Mouse (Mus musculus): ENCODE results near the gene Vmn2r6. TPM values are rescaled to one million over a fixed set of nuclear protein-coding genes. Genes with fewer than 3 reads are reported as not detected.
"Not testable (repeated sequence)": the region's sequence is repeated elsewhere in the genome, so short reads cannot be mapped to it uniquely, and the experiment has no call there.

The Vmn2r6 gene
- total RNA-seq (2015; ENCODE audit: low replicate concordance) = not detected in 2 replicates
- not detected in 2 replicates for total RNA-seq (2017; ENCODE audit: low replicate concordance)

GRCm38 (mm10) chr3:64565730-64566129 lies at the start of gene Vmn2r6:
Gene Vmn2r6 (minus strand): TSS chr3:64565830.
- ATAC-seq (replicated peaks; ENCODE audit: low FRiP score, poor library complexity, severe bottlenecking) = not testable (repeated sequence)

- ATAC-seq (replicated peaks; ENCODE audit: low FRiP score, poor library complexity, severe bottlenecking) = no peak
Observed at GRCm38 (mm10) chr3:64587618-64588017, 22.0 kb upstream of the Vmn2r6 start.

- not testable (repeated sequence) for ATAC-seq (replicated peaks; ENCODE audit: low FRiP score, poor library complexity, severe bottlenecking)
Observed at GRCm38 (mm10) chr3:64568793-64569192, 3.2 kb upstream of the Vmn2r6 start.

- not testable (repeated sequence) for ATAC-seq (replicated peaks; ENCODE audit: low FRiP score, poor library complexity, severe bottlenecking)
Observed at GRCm38 (mm10) chr3:64523585-64523984, 42.0 kb downstream of the Vmn2r6 start.

- ATAC-seq (replicated peaks; ENCODE audit: low FRiP score, poor library complexity, severe bottlenecking) = not testable (repeated sequence)
Observed at GRCm38 (mm10) chr3:64509742-64510141, 55.9 kb downstream of the Vmn2r6 start, which contains the start of gene Vmn2r5. Gene Vmn2r5 (minus strand): TSS chr3:64509842.

Other genes with a start within 250 kb of the Vmn2r6 start
- gene Vmn2r4, start 150.5 kb downstream of the Vmn2r6 start, total RNA-seq (2015; ENCODE audit: low replicate concordance) = not detected in 2 replicates
- not detected in 2 replicates for gene Vmn2r4, start 150.5 kb downstream of the Vmn2r6 start, total RNA-seq (2017; ENCODE audit: low replicate concordance)
- gene Vmn2r5, start 56.0 kb downstream of the Vmn2r6 start, total RNA-seq (2015; ENCODE audit: low replicate concordance) = not detected in 2 replicates
- gene Vmn2r5, start 56.0 kb downstream of the Vmn2r6 start, total RNA-seq (2017; ENCODE audit: low replicate concordance) = not detected in 2 replicates

Data from erythroblast, adult 5-6 weeks (primary cell).